Mouse (Mus musculus) gastrocnemius, adult 18-20 months (tissue): ENCODE data around the gene Tab3. TPM values are rescaled to one million over a fixed set of nuclear protein-coding genes. Genes with fewer than 3 reads are reported as not detected.

ENCODE experiments used
- DNase-seq: peaks from one replicate; pipeline ENCODE4 v3.0.0; 2021; ENCODE audit warnings: low spot score
- long read RNA-seq, 2 experiments: library from polyadenylated mRNA; stranded (forward); transcript quantifications; one replicate each; pipeline ENCODE4 v2.0.0; 2021
- microRNA-seq: library from miRNA; unstranded; fragments of <30 nt; microRNA quantifications from one replicate; pipeline ENCODE4 v1.2.0, GENCODE M21; 2021
- total RNA-seq, 2 experiments: library from RNA; stranded (reverse); gene quantifications; 2 replicates each; pipeline ENCODE4 v1.2.3; 2021

Tab3 gene
- 1 to 10 TPM; 4.4 to 6.1 TPM for total RNA-seq
- long read RNA-seq, experiment 1, full-length matches to known transcripts = 1 of 3 reads
- long read RNA-seq, experiment 1, partial matches to known transcripts = 0 of 3 reads
- long read RNA-seq, experiment 1, other reads (novel, unspliced or antisense) = 2 of 3 reads
- long read RNA-seq, experiment 2, partial matches to known transcripts = 0 of 2 reads
- long read RNA-seq, experiment 2, other reads (novel, unspliced or antisense) = 2 of 2 reads

DNA sequence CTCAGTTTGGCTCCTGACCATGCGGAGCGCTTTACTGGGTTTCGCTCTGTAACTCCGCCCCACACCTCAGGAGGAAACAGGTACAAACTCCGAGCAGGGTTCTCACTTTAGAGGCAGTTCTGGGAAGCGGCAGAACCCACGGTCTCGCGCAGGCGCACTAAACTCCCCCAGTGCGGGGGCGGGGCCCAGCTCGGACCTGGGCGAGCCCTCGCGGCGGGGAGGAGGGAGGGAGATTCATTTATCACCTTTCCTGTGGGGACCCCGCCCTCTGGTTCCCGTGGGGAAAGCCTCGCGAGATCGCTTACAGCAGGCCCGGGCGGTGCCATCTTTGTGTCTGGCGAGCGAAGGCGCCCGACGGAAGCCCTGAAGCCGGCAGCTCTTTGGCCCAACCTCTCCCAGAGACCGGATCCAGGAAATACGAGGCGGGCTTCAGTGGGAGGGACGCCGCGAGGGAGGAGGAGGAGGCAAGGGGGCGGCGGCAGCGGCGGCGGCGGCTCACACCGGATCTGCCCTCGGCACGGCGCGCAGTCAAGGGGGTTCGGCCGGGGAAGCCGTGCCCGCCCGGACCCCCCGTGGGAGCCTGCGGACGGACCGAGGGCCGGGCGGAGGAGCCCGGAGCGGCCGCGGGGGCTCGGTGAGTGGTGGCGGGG is at the start of gene Tab3:
Tab3 (plus strand) TSS at position 491 of the 650 bp plus-strand sequence.
- peak; percentile 94 for DNase-seq

GRCm38 (mm10) chrX:85525545-85525944 is 48.3 kb upstream of the Tab3 start:
- no peak for DNase-seq

- DNase-seq = no peak
Measured at GRCm38 (mm10) chrX:85526263-85527019, 47.4 kb upstream of the Tab3 start.

GRCm38 (mm10) chrX:85558931-85559330 is 14.9 kb upstream of the Tab3 start:
- no peak for DNase-seq

DNA sequence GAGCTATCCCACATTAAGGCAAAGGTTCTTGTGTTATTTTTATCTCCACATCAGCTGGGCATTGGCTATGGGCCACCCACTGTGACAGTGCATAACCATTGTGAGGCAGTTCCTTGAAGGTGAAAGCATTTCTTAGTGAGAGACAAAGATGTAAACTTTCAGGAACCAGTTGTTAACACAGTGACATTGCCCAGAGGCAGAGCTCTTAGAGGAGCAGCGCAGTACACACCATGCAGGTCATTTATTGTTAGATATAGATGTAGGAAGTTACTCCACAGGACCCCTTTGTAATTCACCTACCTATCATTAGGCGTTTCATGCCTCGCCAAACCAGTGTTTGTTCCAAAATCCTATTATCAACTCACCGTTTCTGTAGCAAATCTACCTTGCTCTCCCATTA is 7.6 kb upstream of the Tab3 start:
- no peak for DNase-seq

DNA sequence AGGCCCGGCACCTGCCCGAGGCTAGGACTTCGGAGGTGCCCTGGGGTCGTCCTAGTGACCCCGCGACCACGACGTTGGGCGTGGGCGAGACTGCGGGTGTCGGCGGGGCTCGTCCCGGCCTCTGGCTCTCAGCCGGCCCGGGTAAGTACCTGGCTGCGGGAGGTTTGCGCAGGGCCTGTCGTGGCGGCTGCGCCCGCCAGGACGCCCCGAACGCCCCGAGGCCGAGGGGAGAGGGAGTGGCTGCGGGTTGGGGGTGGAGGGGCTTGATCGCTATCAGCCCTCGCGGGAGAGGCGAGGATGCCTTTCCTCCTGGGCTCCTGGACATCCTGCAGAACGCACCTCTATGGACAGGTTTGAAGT is 340 bp downstream of the Tab3 start:
- no peak for DNase-seq

GRCm38 (mm10) chrX:85576310-85576709 is 2.5 kb downstream of the Tab3 start:
- DNase-seq = no peak

DNA sequence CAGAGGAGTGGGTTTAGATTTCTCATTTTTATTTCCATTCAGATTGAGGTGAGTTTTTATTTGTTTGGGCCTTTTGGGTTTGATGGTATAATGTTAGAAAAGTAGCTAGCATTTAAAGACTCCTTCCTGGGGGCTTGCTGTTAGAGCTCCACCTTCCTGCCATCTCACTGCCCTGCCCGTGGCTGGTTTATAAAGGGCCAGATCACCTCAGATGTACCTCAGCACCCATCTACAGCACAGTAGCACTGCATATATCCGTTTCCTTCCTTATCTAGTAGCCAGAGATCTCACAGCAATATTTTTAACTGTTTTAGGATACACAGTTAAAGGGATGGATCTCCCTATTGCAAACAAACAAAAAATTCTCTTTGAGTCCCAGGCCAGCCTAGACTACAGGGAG is 6.9 kb downstream of the Tab3 start:
- no peak for DNase-seq

DNA sequence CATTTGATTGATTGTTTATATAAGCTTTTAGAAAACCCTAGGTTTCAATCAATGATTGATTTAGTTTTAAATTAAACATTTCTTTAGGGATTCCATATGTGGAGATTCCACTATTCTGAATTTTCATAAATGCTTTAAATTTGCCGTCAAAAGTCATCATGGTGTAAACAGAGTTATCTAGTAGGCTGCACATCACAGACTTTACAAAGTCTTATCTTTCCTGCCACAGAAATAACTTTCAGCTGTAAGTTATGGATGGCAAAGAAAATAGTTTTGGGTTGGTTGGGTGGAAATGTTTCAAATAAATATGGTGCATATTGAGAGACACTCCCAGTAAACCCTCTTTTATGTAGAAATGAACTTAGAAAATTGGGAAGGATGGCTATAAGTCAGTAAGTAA is 8.7 kb downstream of the Tab3 start:
- DNase-seq = no peak

- DNase-seq = no peak
Measured at GRCm38 (mm10) chrX:85585575-85585974, 11.8 kb downstream of the Tab3 start.

GRCm38 (mm10) chrX:85614701-85615100 is 40.9 kb downstream of the Tab3 start:
- DNase-seq = no peak

- DNase-seq = peak; percentile 9
Measured at GRCm38 (mm10) chrX:85646204-85646777, 72.5 kb downstream of the Tab3 start.

GRCm38 (mm10) chrX:85676808-85677207 is 103.0 kb downstream of the Tab3 start:
- peak; percentile 3 for DNase-seq

- DNase-seq = no peak
Measured at GRCm38 (mm10) chrX:85682125-85682524, 108.3 kb downstream of the Tab3 start.

GRCm38 (mm10) chrX:85683723-85684122 is 109.9 kb downstream of the Tab3 start:
- no peak for DNase-seq

Small RNA genes lying within 50 kb of the gene (microRNA-seq; reads per million reads assigned to microRNA genes)
- gene Gm44378 = not detected

Other genes starting within 250 kb of the Tab3 start
- 1 to 10 TPM; 1.0 to 1.5 TPM for gene Gk, start 202.8 kb downstream of the Tab3 start, total RNA-seq